Mouse (Mus musculus) testis, adult 2 months (tissue): Measurements from ENCODE around the gene Rgs9. TPM values are rescaled to one million over a fixed set of nuclear protein-coding genes. Genes with fewer than 3 reads are reported as not detected.

Source experiments
- H3K27ac ChIP-seq: fragments of 200-500 bp; 2 replicates; pipeline ENCODE4 v1.5.1; 2012; ENCODE audit warnings: low read depth, low read length; ENCODE audit not compliant: control insufficient read depth, insufficient read depth
- H3K27me3 ChIP-seq: fragments of 200-500 bp; 2 replicates; pipeline ENCODE4 v1.6.1; 2012; ENCODE audit warnings: mild to moderate bottlenecking, low read length, moderate library complexity; ENCODE audit not compliant: control insufficient read depth, insufficient read depth
- H3K36me3 ChIP-seq: fragments of 200-500 bp; 2 replicates; pipeline ENCODE4 v1.6.1; 2012; ENCODE audit warnings: mild to moderate bottlenecking, low read length; ENCODE audit not compliant: control insufficient read depth, insufficient read depth
- H3K4me1 ChIP-seq: fragments of 200-500 bp; 2 replicates; pipeline ENCODE4 v1.6.1; 2012; ENCODE audit warnings: low read length; ENCODE audit not compliant: control insufficient read depth, insufficient read depth
- H3K4me3 ChIP-seq: fragments of 200-500 bp; 2 replicates; pipeline ENCODE4 v1.5.1; 2012; ENCODE audit warnings: low read depth, mild to moderate bottlenecking, low read length, moderate library complexity, mixed read lengths; ENCODE audit not compliant: control insufficient read depth
- CTCF ChIP-seq: fragments of 200-500 bp; IDR thresholded peaks from 2 replicates; pipeline ENCODE4 v1.5.1; 2012; ENCODE audit warnings: low read depth, mild to moderate bottlenecking, inconsistent platforms, low read length, moderate library complexity; ENCODE audit not compliant: control insufficient read depth, insufficient read depth, insufficient replicate concordance
- POLR2A ChIP-seq: fragments of 200-500 bp; IDR thresholded peaks from 2 replicates; pipeline ENCODE4 v1.6.1; 2012; ENCODE audit warnings: low read depth, mild to moderate bottlenecking, inconsistent platforms, low read length, moderate library complexity; ENCODE audit not compliant: control insufficient read depth
- polyA plus RNA-seq: library from polyadenylated mRNA; depleted of rRNA; stranded (reverse); fragments of >200 nt; gene quantifications from 2 replicates; pipeline ENCODE4 v1.2.3, GENCODE M21; 2012

Rgs9 gene
- polyA plus RNA-seq, 1 experiment = 0.78 TPM

GRCm38 (mm10) chr11:109326270-109326669 lies 28.3 kb upstream of the Rgs9 start:
- Histone ChIP-seq H3K36me3 (no peaks in the 10 kb centered on the region), H3K27ac (no peak overlapping the region), H3K27me3 (no peaks in the 10 kb centered on the region), H3K4me1 (peaks cover 5% of the 10 kb centered on the region), H3K4me3 (no peak overlapping the region)
- no peak for TF ChIP-seq POLR2A
- TF ChIP-seq CTCF = no peak

GRCm38 (mm10) chr11:109320361-109320933 lies 22.5 kb upstream of the Rgs9 start:
- Histone ChIP-seq H3K4me1 (peaks cover 4% of the 10 kb centered on the region), H3K27ac (no peak overlapping the region), H3K27me3 (no peaks in the 10 kb centered on the region), H3K36me3 (no peaks in the 10 kb centered on the region), H3K4me3 (no peak overlapping the region)
- TF ChIP-seq CTCF = no peak
- no peak for TF ChIP-seq POLR2A

- peaks cover 4% of the 10 kb centered on the region for H3K4me1 ChIP-seq
- no peak overlapping the region for H3K27ac ChIP-seq
- TF ChIP-seq CTCF = no peak
- no peak for TF ChIP-seq POLR2A
- H3K4me3 ChIP-seq = no peak overlapping the region
- no peaks in the 10 kb centered on the region for H3K36me3 ChIP-seq
- H3K27me3 ChIP-seq = no peaks in the 10 kb centered on the region
Observed at GRCm38 (mm10) chr11:109319946-109320345, 22.0 kb upstream of the Rgs9 start.

GRCm38 (mm10) chr11:109319471-109319870 lies 21.5 kb upstream of the Rgs9 start:
- Histone ChIP-seq H3K36me3 (no peaks in the 10 kb centered on the region), H3K4me3 (no peak overlapping the region), H3K27me3 (no peaks in the 10 kb centered on the region), H3K4me1 (peaks cover 4% of the 10 kb centered on the region), H3K27ac (no peak overlapping the region)
- TF ChIP-seq POLR2A = no peak
- TF ChIP-seq CTCF = no peak

GRCm38 (mm10) chr11:109316921-109317320 lies 19.0 kb upstream of the Rgs9 start:
- H3K4me3 ChIP-seq = no peak overlapping the region
- no peak overlapping the region for H3K27ac ChIP-seq
- TF ChIP-seq CTCF (peak; percentile 37; the same call in 1 of the 2 replicates), POLR2A (no peak)

DNA sequence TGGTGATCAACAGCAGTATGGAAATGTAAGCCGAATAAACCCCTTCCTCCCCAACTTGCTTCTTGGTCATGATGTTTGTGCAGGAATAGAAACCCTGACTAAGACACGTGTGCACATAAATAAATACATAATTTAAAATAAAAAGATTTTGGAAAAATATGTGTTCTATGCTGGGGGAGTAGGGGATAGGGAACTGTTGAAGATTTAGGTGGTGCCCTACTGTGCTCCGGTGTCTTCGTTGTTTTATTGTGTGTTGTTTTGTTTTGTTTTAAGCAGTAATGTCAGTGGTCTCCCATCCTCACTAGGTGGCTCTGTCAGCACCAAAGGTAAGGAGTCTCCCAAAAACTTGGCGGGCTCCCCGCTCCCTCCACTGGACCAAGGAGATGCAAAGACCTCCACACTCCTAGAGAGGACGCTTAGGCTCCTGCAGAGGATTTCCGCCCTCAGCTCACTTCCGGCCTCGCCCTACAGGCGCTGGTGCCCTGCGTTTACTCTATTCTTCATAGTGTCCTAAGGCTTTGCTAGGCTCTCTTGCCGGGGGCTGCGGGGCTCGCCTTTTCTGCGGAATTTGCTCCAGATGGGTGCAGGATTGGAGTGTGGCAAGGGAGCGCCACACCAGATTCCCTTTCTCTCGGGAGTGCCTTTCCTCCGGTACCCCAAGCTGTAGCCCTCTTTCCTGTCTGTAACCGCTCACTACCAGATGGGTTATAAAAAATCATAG lies 14.1 kb upstream of the Rgs9 start:
- peaks cover 5% of the 10 kb centered on the region for H3K4me1 ChIP-seq
- H3K27me3 ChIP-seq = no peaks in the 10 kb centered on the region
- H3K4me3 ChIP-seq = peak overlapping the region; percentile 89
- H3K27ac ChIP-seq = peak overlapping the region; percentile 62; the same call in 1 of the 2 replicates
- peak; percentile 65 for TF ChIP-seq POLR2A
- no peak for TF ChIP-seq CTCF
- no peaks in the 10 kb centered on the region for H3K36me3 ChIP-seq

More at GRCm38 (mm10) chr11:109316921-109317320, 19.0 kb upstream of the Rgs9 start:
- Histone ChIP-seq H3K36me3 (no peaks in the 10 kb centered on the region), H3K4me1 (peaks cover 5% of the 10 kb centered on the region), H3K27me3 (no peaks in the 10 kb centered on the region)

DNA sequence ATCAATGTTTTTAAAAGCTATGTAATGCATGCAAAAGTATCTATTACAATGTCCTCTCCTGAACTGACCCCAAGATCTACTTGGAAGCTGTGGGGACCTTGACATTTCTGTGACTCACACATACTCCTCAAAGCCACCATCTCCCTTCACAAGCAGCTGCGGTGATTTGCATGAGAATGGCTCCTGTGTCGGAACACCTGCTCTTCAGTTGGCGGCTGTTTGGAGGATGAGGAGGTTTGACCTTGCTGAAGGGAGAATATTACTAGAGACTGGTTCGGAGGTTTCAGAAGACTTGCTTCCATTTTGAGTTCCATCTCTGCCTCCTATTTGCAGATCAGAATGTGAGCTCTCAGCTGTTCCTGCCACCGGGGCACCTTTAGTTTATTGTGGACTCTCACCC lies 7.8 kb upstream of the Rgs9 start:
- no peaks in the 10 kb centered on the region for H3K4me1 ChIP-seq
- H3K27ac ChIP-seq = no peak overlapping the region
- no peak for TF ChIP-seq POLR2A
- no peak for TF ChIP-seq CTCF
- no peak overlapping the region for H3K4me3 ChIP-seq
- no peaks in the 10 kb centered on the region for H3K27me3 ChIP-seq
- H3K36me3 ChIP-seq = no peaks in the 10 kb centered on the region

GRCm38 (mm10) chr11:109302338-109302737 lies 4.4 kb upstream of the Rgs9 start:
- H3K27me3 ChIP-seq = no peaks in the 10 kb centered on the region
- no peak overlapping the region for H3K4me3 ChIP-seq
- no peaks in the 10 kb centered on the region for H3K36me3 ChIP-seq
- no peak overlapping the region for H3K27ac ChIP-seq
- H3K4me1 ChIP-seq = peaks cover 6% of the 10 kb centered on the region
- TF ChIP-seq POLR2A (no peak), CTCF (no peak)
